Mouse (Mus musculus) liver, postnatal 0 days (tissue): ENCODE results near the gene Esd.

Source experiments
- CTCF ChIP-seq: sonication (generic); IDR thresholded peaks from 2 replicates; pipeline ENCODE4 v1.5.1; 2016; ENCODE audit warnings: antibody characterized with exemption, low read depth
- EP300 ChIP-seq: IDR thresholded peaks from 2 replicates; pipeline ENCODE4 v1.6.1; 2016; ENCODE audit warnings: antibody characterized with exemption, low read depth, mild to moderate bottlenecking

GRCm38 (mm10) chr14:74699241-74699640 lies 32.9 kb upstream of the Esd start:
- TF ChIP-seq CTCF (no peak), EP300 (no peak)
